Mouse (Mus musculus): ENCODE results near the gene Snx20. TPM values are rescaled to one million over a fixed set of nuclear protein-coding genes. Genes with fewer than 3 reads are reported as not detected.
A peak's percentile ranks its signal among the peaks of the same experiment; 100 is the strongest.

The Snx20 gene
- 1.0 and 1.1 TPM in 2 replicates for polyA plus RNA-seq (2015; fragmentation: Nextera tagmentation; extraction: Ambion mirVana)

- Histone ChIP-seq H3K4me3 (replicated peaks; ENCODE audit: low read length) (no peak within 1 kb of the TSS), H3K36me3 (ENCODE audit: control insufficient read depth, insufficient read depth) (no peaks in the 10 kb centered on the region), H3K4me1 (replicated peaks; ENCODE audit: control insufficient read depth, insufficient read depth, low read length) (no peaks in the 10 kb centered on the region), H3K27me3 (replicated peaks; ENCODE audit: control insufficient read depth, insufficient read depth, low read length) (no peaks in the 10 kb centered on the region), H3K9me3 (ENCODE audit: control insufficient read depth, low read length) (no peaks in the 10 kb centered on the region), H3K4me2 (ENCODE audit: low read length) (no peak within 1 kb of the TSS), H3K9ac (replicated peaks; ENCODE audit: low read depth, low read length) (no peak within 1 kb of the TSS), H3K27ac (ENCODE audit: low read length) (no peak within 1 kb of the TSS)
- WGBS, result 86% methylated on average over 14 of the region's 14 CpGs
- no peak for ATAC-seq
These were observed at the start of gene Snx20 for GRCm38 (mm10) chr8:88635474-88636397. TSS of gene Snx20 (minus strand) at chr8:88636128.

GRCm38 (mm10) chr8:88683656-88684289 is 47.8 kb upstream of the Snx20 start:
- ATAC-seq, result no peak
- Histone ChIP-seq H3K9me3 (ENCODE audit: control insufficient read depth, low read length) (no peaks in the 10 kb centered on the region), H3K36me3 (ENCODE audit: control insufficient read depth, insufficient read depth) (no peaks in the 10 kb centered on the region), H3K4me2 (ENCODE audit: low read length) (no peak overlapping the region), H3K4me3 (replicated peaks; ENCODE audit: low read length) (no peak overlapping the region), H3K27ac (ENCODE audit: low read length) (no peak overlapping the region), H3K9ac (replicated peaks; ENCODE audit: low read depth, low read length) (no peak overlapping the region), H3K27me3 (replicated peaks; ENCODE audit: control insufficient read depth, insufficient read depth, low read length) (no peaks in the 10 kb centered on the region), H3K4me1 (replicated peaks; ENCODE audit: control insufficient read depth, insufficient read depth, low read length) (peaks cover 3% of the 10 kb centered on the region)
- WGBS, result 83% methylated on average over 7 of the region's 7 CpGs

GRCm38 (mm10) chr8:88681046-88681445 is 45.1 kb upstream of the Snx20 start:
- 84% methylated on average over 8 of the region's 8 CpGs for WGBS
- H3K36me3 ChIP-seq (ENCODE audit: control insufficient read depth, insufficient read depth), result no peaks in the 10 kb centered on the region
- H3K9ac ChIP-seq (replicated peaks; ENCODE audit: low read depth, low read length), result no peak overlapping the region
- H3K27me3 ChIP-seq (replicated peaks; ENCODE audit: control insufficient read depth, insufficient read depth, low read length), result no peaks in the 10 kb centered on the region
- no peak overlapping the region for H3K27ac ChIP-seq (ENCODE audit: low read length)
- no peaks in the 10 kb centered on the region for H3K9me3 ChIP-seq (ENCODE audit: control insufficient read depth, low read length)
- no peak for ATAC-seq
- H3K4me3 ChIP-seq (replicated peaks; ENCODE audit: low read length), result no peak overlapping the region
- H3K4me1 ChIP-seq (replicated peaks; ENCODE audit: control insufficient read depth, insufficient read depth, low read length), result peaks cover 5% of the 10 kb centered on the region
- no peak overlapping the region for H3K4me2 ChIP-seq (ENCODE audit: low read length)

- H3K9me3 ChIP-seq (ENCODE audit: control insufficient read depth, low read length), result no peaks in the 10 kb centered on the region
- no peaks in the 10 kb centered on the region for H3K36me3 ChIP-seq (ENCODE audit: control insufficient read depth, insufficient read depth)
- 95% methylated on average over 2 of the region's 2 CpGs for WGBS
- H3K9ac ChIP-seq (replicated peaks; ENCODE audit: low read depth, low read length), result no peak overlapping the region
- no peak overlapping the region for H3K27ac ChIP-seq (ENCODE audit: low read length)
- no peaks in the 10 kb centered on the region for H3K27me3 ChIP-seq (replicated peaks; ENCODE audit: control insufficient read depth, insufficient read depth, low read length)
- no peak for ATAC-seq
- peaks cover 5% of the 10 kb centered on the region for H3K4me1 ChIP-seq (replicated peaks; ENCODE audit: control insufficient read depth, insufficient read depth, low read length)
- no peak overlapping the region for H3K4me2 ChIP-seq (ENCODE audit: low read length)
- no peak overlapping the region for H3K4me3 ChIP-seq (replicated peaks; ENCODE audit: low read length)
These were observed 44.6 kb upstream of the Snx20 start for GRCm38 (mm10) chr8:88680566-88680965.

GRCm38 (mm10) chr8:88677071-88677470 is 41.1 kb upstream of the Snx20 start:
- H3K4me1 ChIP-seq (replicated peaks; ENCODE audit: control insufficient read depth, insufficient read depth, low read length), result peaks cover 5% of the 10 kb centered on the region
- no peak overlapping the region for H3K27ac ChIP-seq (ENCODE audit: low read length)
- ATAC-seq, result no peak
- H3K36me3 ChIP-seq (ENCODE audit: control insufficient read depth, insufficient read depth), result no peaks in the 10 kb centered on the region
- WGBS, result 59% methylated on average over 8 of the region's 8 CpGs
- H3K4me2 ChIP-seq (ENCODE audit: low read length), result no peak overlapping the region
- no peaks in the 10 kb centered on the region for H3K27me3 ChIP-seq (replicated peaks; ENCODE audit: control insufficient read depth, insufficient read depth, low read length)
- H3K9me3 ChIP-seq (ENCODE audit: control insufficient read depth, low read length), result no peaks in the 10 kb centered on the region
- no peak overlapping the region for H3K4me3 ChIP-seq (replicated peaks; ENCODE audit: low read length)
- no peak overlapping the region for H3K9ac ChIP-seq (replicated peaks; ENCODE audit: low read depth, low read length)

GRCm38 (mm10) chr8:88675372-88676165 is 39.6 kb upstream of the Snx20 start:
- H3K27me3 ChIP-seq (replicated peaks; ENCODE audit: control insufficient read depth, insufficient read depth, low read length), result no peaks in the 10 kb centered on the region
- ATAC-seq, result no peak
- WGBS, result 92% methylated on average over 12 of the region's 12 CpGs
- H3K36me3 ChIP-seq (ENCODE audit: control insufficient read depth, insufficient read depth), result no peaks in the 10 kb centered on the region
- no peak overlapping the region for H3K4me3 ChIP-seq (replicated peaks; ENCODE audit: low read length)
- H3K27ac ChIP-seq (ENCODE audit: low read length), result no peak overlapping the region
- no peak overlapping the region for H3K9ac ChIP-seq (replicated peaks; ENCODE audit: low read depth, low read length)
- H3K4me1 ChIP-seq (replicated peaks; ENCODE audit: control insufficient read depth, insufficient read depth, low read length), result peaks cover 5% of the 10 kb centered on the region
- no peaks in the 10 kb centered on the region for H3K9me3 ChIP-seq (ENCODE audit: control insufficient read depth, low read length)
- no peak overlapping the region for H3K4me2 ChIP-seq (ENCODE audit: low read length)

GRCm38 (mm10) chr8:88673859-88674258 is 37.9 kb upstream of the Snx20 start:
- WGBS, result 85% methylated on average over 5 of the region's 5 CpGs
- Histone ChIP-seq H3K27me3 (replicated peaks; ENCODE audit: control insufficient read depth, insufficient read depth, low read length) (no peaks in the 10 kb centered on the region), H3K9me3 (ENCODE audit: control insufficient read depth, low read length) (no peaks in the 10 kb centered on the region), H3K36me3 (ENCODE audit: control insufficient read depth, insufficient read depth) (no peaks in the 10 kb centered on the region), H3K4me3 (replicated peaks; ENCODE audit: low read length) (no peak overlapping the region), H3K4me2 (ENCODE audit: low read length) (no peak overlapping the region), H3K27ac (ENCODE audit: low read length) (no peak overlapping the region), H3K4me1 (replicated peaks; ENCODE audit: control insufficient read depth, insufficient read depth, low read length) (peaks cover 4% of the 10 kb centered on the region; the same call in 1 of the 2 replicates), H3K9ac (replicated peaks; ENCODE audit: low read depth, low read length) (no peak overlapping the region)
- no peak for ATAC-seq

- H3K9me3 ChIP-seq (ENCODE audit: control insufficient read depth, low read length), result no peaks in the 10 kb centered on the region
- 73% methylated on average over 10 of the region's 10 CpGs for WGBS
- no peaks in the 10 kb centered on the region for H3K36me3 ChIP-seq (ENCODE audit: control insufficient read depth, insufficient read depth)
- no peak overlapping the region for H3K4me3 ChIP-seq (replicated peaks; ENCODE audit: low read length)
- H3K27ac ChIP-seq (ENCODE audit: low read length), result peak overlapping the region; percentile 2; the same call in 1 of the 2 replicates
- no peak overlapping the region for H3K9ac ChIP-seq (replicated peaks; ENCODE audit: low read depth, low read length)
- H3K4me2 ChIP-seq (ENCODE audit: low read length), result no peak overlapping the region
- ATAC-seq, result no peak
- no peaks in the 10 kb centered on the region for H3K27me3 ChIP-seq (replicated peaks; ENCODE audit: control insufficient read depth, insufficient read depth, low read length)
- H3K4me1 ChIP-seq (replicated peaks; ENCODE audit: control insufficient read depth, insufficient read depth, low read length), result peaks cover 7% of the 10 kb centered on the region
These were observed 35.6 kb upstream of the Snx20 start for GRCm38 (mm10) chr8:88671575-88671974.

- Histone ChIP-seq H3K9ac (replicated peaks; ENCODE audit: low read depth, low read length) (no peak overlapping the region), H3K27me3 (replicated peaks; ENCODE audit: control insufficient read depth, insufficient read depth, low read length) (no peaks in the 10 kb centered on the region), H3K4me1 (replicated peaks; ENCODE audit: control insufficient read depth, insufficient read depth, low read length) (peaks cover 7% of the 10 kb centered on the region), H3K4me2 (ENCODE audit: low read length) (no peak overlapping the region), H3K27ac (ENCODE audit: low read length) (no peak overlapping the region), H3K9me3 (ENCODE audit: control insufficient read depth, low read length) (no peaks in the 10 kb centered on the region), H3K4me3 (replicated peaks; ENCODE audit: low read length) (no peak overlapping the region), H3K36me3 (ENCODE audit: control insufficient read depth, insufficient read depth) (no peaks in the 10 kb centered on the region)
- WGBS, result 76% methylated on average over 6 of the region's 6 CpGs
- no peak for ATAC-seq
These were observed 34.9 kb upstream of the Snx20 start for GRCm38 (mm10) chr8:88670782-88671181.
